Mouse (Mus musculus): ENCODE data around the gene Celf6. TPM values are rescaled to one million over a fixed set of nuclear protein-coding genes. Genes with fewer than 3 reads are reported as not detected.

The Celf6 gene
- total and polyA plus RNA-seq, 3 experiments = 0.13 TPM; not detected in 2

DNA sequence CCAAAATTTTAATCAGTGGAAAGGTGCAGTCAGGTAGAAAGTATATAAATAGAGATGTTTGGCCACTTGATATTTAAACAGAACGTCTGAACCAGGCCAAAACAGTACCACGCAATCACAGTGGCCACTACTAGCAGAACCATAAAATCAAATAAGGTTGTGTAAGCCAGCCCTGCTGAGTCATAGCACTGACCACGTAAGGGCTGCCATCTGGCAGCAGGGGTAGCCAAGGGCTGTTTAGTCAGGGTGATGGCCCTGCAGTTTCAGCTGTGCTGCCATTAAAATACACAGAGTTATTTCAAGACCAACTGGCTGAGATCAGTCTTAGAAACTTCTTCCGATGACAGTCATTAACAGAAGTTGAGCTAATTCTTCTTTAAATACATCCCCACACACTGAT lies 43.8 kb upstream of the Celf6 start:
- Histone ChIP-seq H3K36me3 (ENCODE audit: control insufficient read depth in 1 of 2, insufficient read depth in 2 of 2, low read length in 2 of 2) (peaks cover 0 to 7% of the 10 kb centered on the region in 2 experiments; a peak in 2 of 4 replicates), H3K9me3 (replicated peaks; ENCODE audit: insufficient read depth, low read length) (no peaks in the 10 kb centered on the region), H3K4me1 (ENCODE audit: control insufficient read depth in 1 of 2, insufficient read depth in 2 of 2, low read length in 2 of 2) (peaks cover under 1 to 15% of the 10 kb centered on the region in 2 experiments; a peak in 3 of 4 replicates), H3K27me3 (ENCODE audit: control insufficient read depth in 1 of 2, insufficient read depth in 2 of 2, low read length in 2 of 2) (no peaks in the 10 kb centered on the region), H3K9ac (ENCODE audit: control insufficient read depth, low read depth, low read length, poor library complexity, severe bottlenecking) (no peak overlapping the region), H3K79me2 (ENCODE audit: control insufficient read depth, insufficient read depth, low read length, poor library complexity) (no peaks in the 10 kb centered on the region), H3K4me3 (ENCODE audit: control insufficient read depth in 1 of 2, insufficient read depth in 1 of 2, low read depth in 2 of 2, low read length in 2 of 2) (no peak overlapping the region), H3K27ac (ENCODE audit: control insufficient read depth, low read depth, low read length) (no peak overlapping the region)
- DNase-seq (ENCODE audit: low read depth, low spot score) = no peak
- TF ChIP-seq NRF1 (IDR thresholded peaks at IDR 0.05; ENCODE audit: insufficient read depth, low read depth, low read length, poor library complexity, severe bottlenecking) (no peak), GATA1 (IDR thresholded peaks at IDR 0.05; ENCODE audit: low read depth, low read length) (no peak), RCOR1 (IDR thresholded peaks at IDR 0.05; ENCODE audit: low read depth, low read length) (no peak), POLR2AphosphoS2 (IDR thresholded peaks at IDR 0.05; ENCODE audit: low read length) (no peak), USF1 (IDR thresholded peaks at IDR 0.05; ENCODE audit: low read depth, low read length) (no peak), GABPA (IDR thresholded peaks at IDR 0.05; ENCODE audit: low read depth, low read length) (no peak), JUND (IDR thresholded peaks at IDR 0.05; ENCODE audit: low read depth, low read length) (no peak), E2F4 (IDR thresholded peaks at IDR 0.05; ENCODE audit: borderline replicate concordance, low read depth, low read length) (no peak), CTCF (IDR thresholded peaks at IDR 0.05 in 2 of 3, conservative IDR thresholded peaks at IDR 0.05 in 1 of 3; ENCODE audit: control insufficient read depth in 1 of 3, insufficient read depth in 1 of 3, low read depth in 2 of 3, low read length in 3 of 3, poor library complexity in 1 of 3, severe bottlenecking in 1 of 3) (no peak), USF2 (IDR thresholded peaks at IDR 0.05; ENCODE audit: borderline replicate concordance in 1 of 2, insufficient read depth in 1 of 2, low read depth in 1 of 2, low read length in 2 of 2) (no peak)

DNA sequence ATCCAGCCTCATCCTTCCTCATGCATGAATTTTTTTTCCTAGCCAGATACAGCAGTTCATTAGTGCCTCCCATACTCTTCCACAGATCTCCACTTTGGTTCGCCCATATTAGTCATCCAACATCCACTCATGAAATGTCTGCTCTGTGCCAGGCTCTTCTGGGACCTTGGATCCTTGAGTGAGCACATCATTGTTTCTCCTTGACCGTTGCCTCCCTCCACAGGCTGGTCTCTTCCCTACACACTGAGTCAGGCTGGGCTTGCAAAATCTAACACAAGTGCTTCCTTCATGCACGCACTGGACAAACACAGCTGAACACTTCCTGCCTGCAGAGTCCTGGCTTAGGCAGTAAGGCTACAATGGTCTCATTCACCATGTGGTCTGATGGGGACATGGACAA lies 40.1 kb upstream of the Celf6 start:
- H3K9me3 ChIP-seq (replicated peaks; ENCODE audit: insufficient read depth, low read length) = no peaks in the 10 kb centered on the region
- H3K79me2 ChIP-seq (ENCODE audit: control insufficient read depth, insufficient read depth, low read length, poor library complexity) = peaks cover 21% of the 10 kb centered on the region
- peaks cover 0 to 19% of the 10 kb centered on the region in 2 experiments; a peak in 2 of 4 replicates for H3K36me3 ChIP-seq (ENCODE audit: control insufficient read depth in 1 of 2, insufficient read depth in 2 of 2, low read length in 2 of 2)
- H3K4me3 ChIP-seq (ENCODE audit: control insufficient read depth in 1 of 2, insufficient read depth in 1 of 2, low read depth in 2 of 2, low read length in 2 of 2) = no peak overlapping the region
- H3K4me1 ChIP-seq (ENCODE audit: control insufficient read depth in 1 of 2, insufficient read depth in 2 of 2, low read length in 2 of 2) = peaks cover 9 to 24% of the 10 kb centered on the region in 2 experiments
- no peak overlapping the region for H3K9ac ChIP-seq (ENCODE audit: control insufficient read depth, low read depth, low read length, poor library complexity, severe bottlenecking)
- no peaks in the 10 kb centered on the region for H3K27me3 ChIP-seq (ENCODE audit: control insufficient read depth in 1 of 2, insufficient read depth in 2 of 2, low read length in 2 of 2)
- DNase-seq (ENCODE audit: low read depth, low spot score) = no peak
- TF ChIP-seq POLR2AphosphoS2 (IDR thresholded peaks at IDR 0.05; ENCODE audit: low read length) = no peak
- TF ChIP-seq SMC3 (IDR thresholded peaks at IDR 0.05; ENCODE audit: low read depth, low read length) = no peak
- no peak for TF ChIP-seq JUND (IDR thresholded peaks at IDR 0.05; ENCODE audit: low read depth, low read length)
- no peak for TF ChIP-seq BHLHE40 (IDR thresholded peaks at IDR 0.05; ENCODE audit: borderline replicate concordance, low read depth, low read length)
- no peak for TF ChIP-seq UBTF (IDR thresholded peaks at IDR 0.05; ENCODE audit: borderline replicate concordance, insufficient read depth, low read depth, low read length)
- TF ChIP-seq MAFK (IDR thresholded peaks at IDR 0.05; ENCODE audit: borderline replicate concordance, low read depth, low read length) = no peak
- no peak for TF ChIP-seq MAX (IDR thresholded peaks at IDR 0.05; ENCODE audit: low read length)
- no peak for TF ChIP-seq RCOR1 (IDR thresholded peaks at IDR 0.05; ENCODE audit: low read depth, low read length)
- TF ChIP-seq ZC3H11A (IDR thresholded peaks at IDR 0.05; ENCODE audit: low read depth, low read length) = no peak
- no peak for TF ChIP-seq ETS1 (IDR thresholded peaks at IDR 0.05; ENCODE audit: low read depth, low read length)
- no peak for TF ChIP-seq GABPA (IDR thresholded peaks at IDR 0.05; ENCODE audit: low read depth, low read length)
- H3K27ac ChIP-seq (ENCODE audit: control insufficient read depth, low read depth, low read length) = no peak overlapping the region

All from MEL (cell line).